Mouse (Mus musculus): Measurements from ENCODE around the gene Tdp1. TPM values are rescaled to one million over a fixed set of nuclear protein-coding genes. Genes with fewer than 3 reads are reported as not detected.
A peak's percentile ranks its signal among the peaks of the same experiment; 100 is the strongest.

The Tdp1 gene
- total RNA-seq, 2 experiments from 2014 or later: 22.6 to 23.6 TPM

GRCm38 (mm10) chr12:99897846-99898245 lies 13.5 kb downstream of the Tdp1 start:
- DNase-seq (ENCODE audit: low spot score in 2 of 2): no peak

GRCm38 (mm10) chr12:99898248-99898870 lies 14.0 kb downstream of the Tdp1 start:
- DNase-seq (ENCODE audit: low spot score in 2 of 2): no peak

GRCm38 (mm10) chr12:99899991-99900390 lies 15.7 kb downstream of the Tdp1 start:
- no peak for DNase-seq (ENCODE audit: low spot score in 2 of 2)

GRCm38 (mm10) chr12:99901973-99902866 lies 17.9 kb downstream of the Tdp1 start:
- DNase-seq (ENCODE audit: low spot score in 2 of 2): no peak

GRCm38 (mm10) chr12:99902867-99903370 lies 18.6 kb downstream of the Tdp1 start:
- no peak for DNase-seq (ENCODE audit: low spot score in 2 of 2)

- peak; percentile 29 to 48 for DNase-seq (ENCODE audit: low spot score in 2 of 2)
These were observed 20.2 kb downstream of the Tdp1 start for GRCm38 (mm10) chr12:99904537-99904936.

GRCm38 (mm10) chr12:99911466-99911865 lies 27.1 kb downstream of the Tdp1 start:
- no peak for DNase-seq (ENCODE audit: low spot score in 2 of 2)

GRCm38 (mm10) chr12:99917800-99918427 lies 33.6 kb downstream of the Tdp1 start:
- DNase-seq (ENCODE audit: low spot score in 2 of 2): peak; percentile 31 to 69

GRCm38 (mm10) chr12:99919636-99920035 lies 35.3 kb downstream of the Tdp1 start:
- DNase-seq (ENCODE audit: low spot score in 2 of 2): no peak

- DNase-seq (ENCODE audit: low spot score in 2 of 2): no peak
These were observed 36.7 kb downstream of the Tdp1 start for GRCm38 (mm10) chr12:99921045-99921444.

GRCm38 (mm10) chr12:99923131-99923606 lies 38.9 kb downstream of the Tdp1 start:
- no peak for DNase-seq (ENCODE audit: low spot score in 2 of 2)

- no peak for DNase-seq (ENCODE audit: low spot score in 2 of 2)
These were observed 39.4 kb downstream of the Tdp1 start for GRCm38 (mm10) chr12:99923703-99924102.

GRCm38 (mm10) chr12:99928311-99928710 lies 44.0 kb downstream of the Tdp1 start:
- DNase-seq (ENCODE audit: low spot score in 2 of 2): peak; percentile 45 to 65

GRCm38 (mm10) chr12:99929160-99929559 lies 44.8 kb downstream of the Tdp1 start:
- DNase-seq (ENCODE audit: low spot score in 2 of 2): no peak

GRCm38 (mm10) chr12:99932245-99932644 lies 47.9 kb downstream of the Tdp1 start:
- DNase-seq (ENCODE audit: low spot score in 2 of 2): no peak

GRCm38 (mm10) chr12:99933630-99934029 lies 49.3 kb downstream of the Tdp1 start:
- DNase-seq (ENCODE audit: low spot score in 2 of 2): no peak

GRCm38 (mm10) chr12:99935403-99935802 lies 51.1 kb downstream of the Tdp1 start:
- no peak for DNase-seq (ENCODE audit: low spot score in 2 of 2)

- no peak for DNase-seq (ENCODE audit: low spot score in 2 of 2)
These were observed 54.2 kb downstream of the Tdp1 start for GRCm38 (mm10) chr12:99938476-99938875.

GRCm38 (mm10) chr12:99939179-99939578 lies 54.9 kb downstream of the Tdp1 start:
- DNase-seq (ENCODE audit: low spot score in 2 of 2): no peak

- DNase-seq (ENCODE audit: low spot score in 2 of 2): no peak
These were observed 56.4 kb downstream of the Tdp1 start for GRCm38 (mm10) chr12:99940704-99941103.

- no peak for DNase-seq (ENCODE audit: low spot score in 2 of 2)
These were observed 58.1 kb downstream of the Tdp1 start for GRCm38 (mm10) chr12:99942441-99942840.

GRCm38 (mm10) chr12:99952928-99953327 lies 68.6 kb downstream of the Tdp1 start:
- DNase-seq (ENCODE audit: low spot score in 2 of 2): peak; percentile 56 to 65

Data from left cerebral cortex, adult 18-20 months (tissue).